Mouse (Mus musculus) thymus, postnatal 0 days (tissue): ENCODE measurements around the gene Epm2aip1. TPM values are rescaled to one million over a fixed set of nuclear protein-coding genes. Genes with fewer than 3 reads are reported as not detected.

ENCODE experiments used
- DNase-seq: peaks from one replicate; pipeline ENCODE4 v3.0.0-alpha.2; 2015; ENCODE audit warnings: low spot score
- polyA plus RNA-seq: library from polyadenylated mRNA; unstranded; fragments of >200 nt; fragmentation: Nextera tagmentation; extraction: Ambion mirVana; gene quantifications from 2 replicates; pipeline ENCODE4 v1.2.1, GENCODE M21; 2015

The Epm2aip1 gene
- 19.9 and 22.8 TPM in 2 replicates for polyA plus RNA-seq

GRCm38 (mm10) chr9:111271434-111272160 lies at the start of gene Epm2aip1, which contains the start of gene Mlh1:
Gene Epm2aip1 (plus strand): TSS chr9:111271929.
Gene Mlh1 (minus strand): TSS chr9:111271791.
- peak; percentile 100 for DNase-seq

- DNase-seq = no peak
Measured at GRCm38 (mm10) chr9:111223406-111223805, 48.3 kb upstream of the Epm2aip1 start.

GRCm38 (mm10) chr9:111228446-111228845 lies 43.3 kb upstream of the Epm2aip1 start:
- DNase-seq = no peak

GRCm38 (mm10) chr9:111234701-111235100 lies 37.0 kb upstream of the Epm2aip1 start:
- DNase-seq = no peak

- no peak for DNase-seq
Measured at GRCm38 (mm10) chr9:111237726-111238125, 34.0 kb upstream of the Epm2aip1 start.

- no peak for DNase-seq
Measured at GRCm38 (mm10) chr9:111239821-111240220, 31.9 kb upstream of the Epm2aip1 start.

GRCm38 (mm10) chr9:111243384-111243783 lies 28.3 kb upstream of the Epm2aip1 start:
- no peak for DNase-seq

GRCm38 (mm10) chr9:111245546-111245945 lies 26.2 kb upstream of the Epm2aip1 start:
- DNase-seq = no peak

- peak; percentile 51 for DNase-seq
Measured at GRCm38 (mm10) chr9:111247682-111248246, 24.0 kb upstream of the Epm2aip1 start.

- DNase-seq = no peak
Measured at GRCm38 (mm10) chr9:111252161-111252869, 19.4 kb upstream of the Epm2aip1 start.

GRCm38 (mm10) chr9:111260360-111260985 lies 11.3 kb upstream of the Epm2aip1 start:
- DNase-seq = no peak

GRCm38 (mm10) chr9:111261356-111261755 lies 10.4 kb upstream of the Epm2aip1 start:
- no peak for DNase-seq

GRCm38 (mm10) chr9:111267998-111268397 lies 3.7 kb upstream of the Epm2aip1 start:
- no peak for DNase-seq

- DNase-seq = peak; percentile 10
Measured at GRCm38 (mm10) chr9:111270606-111271005, 1.1 kb upstream of the Epm2aip1 start.

- no peak for DNase-seq
Measured at GRCm38 (mm10) chr9:111271056-111271433, 684 bp upstream of the Epm2aip1 start.

- DNase-seq = no peak
Measured at GRCm38 (mm10) chr9:111272356-111272755, 627 bp downstream of the Epm2aip1 start.

- peak; percentile 53 for DNase-seq
Measured at GRCm38 (mm10) chr9:111272996-111273785, 1.5 kb downstream of the Epm2aip1 start.

- no peak for DNase-seq
Measured at GRCm38 (mm10) chr9:111273958-111274357, 2.2 kb downstream of the Epm2aip1 start.

- peak; percentile 61 for DNase-seq
Measured at GRCm38 (mm10) chr9:111275156-111275555, 3.4 kb downstream of the Epm2aip1 start.

GRCm38 (mm10) chr9:111285061-111285460 lies 13.3 kb downstream of the Epm2aip1 start:
- DNase-seq = no peak

- DNase-seq = no peak
Measured at GRCm38 (mm10) chr9:111285676-111286075, 13.9 kb downstream of the Epm2aip1 start.
